Mouse (Mus musculus): Measurements from ENCODE around the gene Smarcd1.

GRCm38 (mm10) chr15:99691976-99692375 is 10.0 kb upstream of the Smarcd1 start:
- TF ChIP-seq CTCF (IDR thresholded peaks at IDR 0.05; ENCODE audit: control insufficient read depth, insufficient read depth, insufficient replicate concordance, low read depth, low read length), result no peak
- no peak for TF ChIP-seq POLR2A (IDR thresholded peaks at IDR 0.05; ENCODE audit: control insufficient read depth, low read depth, low read length)

All from testis, adult 2 months (tissue).